Mouse (Mus musculus) cerebellum, postnatal 25 days (tissue): ENCODE measurements at regions not wholly inside any gene's neighbourhood (a gene's known extent, or its start where the extent isn't known, plus 50 kb on each side); places are given as distances from the start of the nearest gene placed in this dataset.
A peak's percentile ranks its signal among the peaks of the same experiment; 100 is the strongest.

Source experiments
- DNase-seq, 2 experiments: peaks; one replicate each; pipeline ENCODE4 v3.0.0; 2021; ENCODE audit warnings: mixed read lengths in 2 of 2

DNA sequence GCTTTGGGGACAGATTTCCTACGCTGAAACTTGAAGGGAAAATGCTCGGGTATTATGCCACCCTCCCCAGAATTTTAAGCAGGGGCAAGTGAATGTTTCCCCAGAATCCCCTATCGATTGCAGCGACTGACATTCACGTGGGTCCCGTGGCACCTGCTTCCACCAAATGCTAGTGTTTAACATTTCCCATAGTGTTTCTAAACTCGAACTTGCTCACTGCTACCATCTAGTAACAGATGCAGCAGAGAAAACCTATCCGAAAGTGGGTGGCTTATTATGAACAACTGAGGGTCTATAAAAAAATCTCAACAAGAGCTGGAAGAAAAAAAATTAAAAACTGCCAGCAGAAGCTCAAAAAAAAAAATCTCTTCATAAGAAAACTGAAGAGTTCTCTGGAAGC, 284.2 kb downstream of the Rnf144a start:
- no peak for DNase-seq

GRCm38 (mm10) chr12:26130011-26130410, 285.0 kb downstream of the Rnf144a start:
- no peak for DNase-seq

DNA sequence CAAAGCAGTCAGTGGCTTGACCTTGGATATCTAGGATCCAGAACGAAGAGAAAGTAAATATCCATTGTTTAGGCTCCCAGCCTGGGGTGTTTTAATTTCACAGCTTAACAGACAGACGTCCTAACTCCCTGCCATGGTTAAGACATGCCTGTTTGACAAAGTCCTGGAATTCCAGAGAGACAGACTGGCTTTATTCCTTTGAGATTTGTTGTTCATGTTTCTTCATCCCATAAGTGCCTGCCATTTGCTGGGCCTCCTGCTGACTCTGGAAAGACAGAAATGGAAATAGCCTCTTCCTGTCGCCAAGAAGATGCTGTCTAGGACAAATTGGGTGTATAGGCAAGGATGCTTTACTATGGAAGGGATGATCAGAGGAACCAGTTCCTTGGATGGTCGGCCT, 285.5 kb downstream of the Rnf144a start:
- no peak for DNase-seq

- DNase-seq = no peak
These were observed 286.2 kb downstream of the Rnf144a start for GRCm38 (mm10) chr12:26128851-26129250.

- no peak for DNase-seq
These were observed 288.8 kb downstream of the Rnf144a start for GRCm38 (mm10) chr12:26126260-26126659.

DNA sequence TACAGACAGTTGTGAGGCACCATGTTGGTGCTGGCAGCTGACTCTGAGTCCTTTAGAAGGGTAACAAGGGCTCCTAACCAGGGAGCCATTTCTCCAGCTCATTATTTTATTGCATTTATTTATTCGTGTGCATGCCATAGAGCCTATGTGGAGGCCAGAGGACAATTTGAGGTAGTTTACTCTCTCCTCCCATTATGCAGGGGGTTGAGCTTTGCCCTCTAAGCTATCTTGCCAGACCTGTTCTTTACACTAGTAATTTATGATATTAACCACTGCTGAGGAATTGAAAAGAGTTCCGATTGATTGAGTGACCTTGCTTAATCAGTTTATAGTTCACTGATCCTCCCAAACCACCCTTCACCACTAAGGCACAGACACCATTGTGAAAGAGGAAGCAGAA, 290.8 kb downstream of the Rnf144a start:
- DNase-seq = no peak

DNA sequence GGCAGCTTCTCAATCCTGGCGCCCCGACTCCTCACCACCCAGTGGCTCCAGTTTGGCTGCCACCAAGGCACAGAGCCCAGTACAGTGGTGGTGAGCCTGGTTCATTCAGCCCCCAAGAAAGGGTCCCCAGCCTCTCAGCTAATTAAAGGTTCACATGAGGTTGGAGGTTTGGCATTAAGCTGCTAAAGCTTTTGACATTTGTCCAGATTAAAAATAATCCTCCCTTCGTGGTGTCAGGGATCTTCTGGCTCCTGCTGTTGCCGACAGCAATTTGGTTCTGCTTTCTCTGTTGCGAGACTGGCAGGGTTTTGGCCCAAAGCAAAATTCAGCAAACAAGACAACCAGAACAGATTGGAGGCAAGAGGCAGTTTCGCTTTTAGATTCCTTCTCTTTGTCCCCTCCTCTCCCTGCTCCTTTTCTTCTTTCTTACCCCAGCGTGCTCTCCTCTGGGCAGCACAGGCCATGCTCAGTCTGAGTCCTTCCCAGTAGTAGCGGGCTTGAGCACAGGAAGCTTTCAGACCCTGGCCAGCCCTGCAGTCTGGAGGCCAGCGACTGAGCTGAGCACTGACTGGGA, 299.6 kb downstream of the Rnf144a start:
- DNase-seq = peak; percentile 48 to 55

DNA sequence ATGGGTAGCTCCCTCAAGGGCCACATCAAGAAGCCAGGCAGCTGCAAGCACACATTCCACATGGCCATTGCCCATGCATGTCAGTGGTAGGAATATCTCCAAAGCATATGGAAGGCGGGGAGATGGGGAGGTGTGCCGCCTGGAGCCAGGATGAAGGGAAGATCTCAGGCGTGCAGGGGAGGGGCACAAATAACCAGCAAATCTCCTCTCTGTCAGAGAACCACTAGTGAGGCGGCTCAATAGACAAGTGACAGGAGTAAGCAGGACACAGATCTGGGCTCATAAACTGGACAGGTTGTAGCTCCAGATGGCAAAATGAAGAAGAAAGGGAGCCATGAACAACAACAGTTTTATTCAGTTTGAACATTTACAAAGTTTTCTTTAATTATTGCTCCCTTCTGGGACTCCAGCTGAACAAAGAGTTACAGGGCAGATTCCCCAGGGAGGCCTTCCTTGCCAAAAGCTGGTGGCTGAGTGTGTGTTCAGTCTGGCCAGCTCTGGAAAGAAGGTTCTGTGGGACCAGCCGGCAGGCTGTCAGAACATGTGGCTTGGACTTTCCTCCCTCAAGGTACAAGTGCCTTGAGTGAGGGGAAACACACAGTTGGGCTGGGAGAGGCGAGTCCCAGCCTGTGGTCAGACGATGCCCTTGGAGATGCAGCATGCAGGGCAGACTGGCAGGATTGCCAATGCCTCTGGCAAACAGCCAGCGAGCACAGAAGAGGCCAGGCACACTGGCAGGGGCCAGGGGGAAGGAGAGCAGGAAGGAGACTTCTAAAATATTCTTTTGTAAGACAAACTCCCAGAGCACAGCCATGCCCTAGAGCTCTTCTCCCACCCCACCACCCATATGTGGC, 302.7 kb downstream of the Rnf144a start:
- DNase-seq = peak; percentile 92 to 95

GRCm38 (mm10) chr12:26109866-26110265, 305.2 kb downstream of the Rnf144a start:
- DNase-seq = peak; percentile 57 to 62

GRCm38 (mm10) chr12:26104372-26104771, 310.7 kb downstream of the Rnf144a start:
- peak; percentile 55 to 64 for DNase-seq

GRCm38 (mm10) chr12:26102384-26102783, 312.7 kb downstream of the Rnf144a start:
- DNase-seq = no peak

DNA sequence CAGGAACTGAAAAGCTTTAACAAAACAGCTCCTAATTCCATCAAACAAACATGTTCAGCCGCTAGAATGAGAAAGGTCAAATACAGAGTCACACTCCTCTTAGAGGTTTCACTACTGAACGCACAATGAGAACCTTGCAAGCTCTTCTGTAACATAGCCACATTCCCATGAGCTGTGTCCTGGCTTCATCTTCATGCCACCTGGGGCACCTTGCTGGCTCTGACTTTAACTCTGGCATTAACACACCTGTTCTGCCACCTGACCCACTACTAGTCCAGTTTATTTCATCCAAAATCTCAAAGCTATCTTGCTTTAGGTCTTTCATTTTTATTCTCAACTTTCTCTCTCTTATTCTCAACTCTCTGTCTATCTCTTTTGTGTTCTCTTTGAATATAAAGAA, 314.9 kb downstream of the Rnf144a start:
- peak; percentile 74 to 81 for DNase-seq

DNA sequence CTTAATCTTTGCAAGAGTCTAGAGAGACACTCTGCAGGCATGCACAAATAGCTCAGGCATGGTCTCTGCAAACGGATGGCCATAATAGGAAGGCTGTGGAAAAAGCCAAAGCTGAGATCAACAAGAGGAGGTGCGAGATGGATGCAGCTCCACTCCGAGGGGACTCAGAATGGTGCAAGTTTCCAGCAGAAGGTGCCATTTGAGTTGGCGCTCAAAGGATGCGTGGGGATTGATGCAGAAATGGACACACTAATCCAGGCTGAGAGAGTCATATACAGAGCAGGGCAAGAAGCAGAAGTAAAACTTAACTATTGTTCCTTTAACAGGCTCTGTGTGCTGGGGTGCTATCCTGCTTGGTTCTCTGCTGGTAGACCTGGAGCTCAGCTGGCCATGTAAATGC, 315.9 kb downstream of the Rnf144a start:
- no peak for DNase-seq

DNA sequence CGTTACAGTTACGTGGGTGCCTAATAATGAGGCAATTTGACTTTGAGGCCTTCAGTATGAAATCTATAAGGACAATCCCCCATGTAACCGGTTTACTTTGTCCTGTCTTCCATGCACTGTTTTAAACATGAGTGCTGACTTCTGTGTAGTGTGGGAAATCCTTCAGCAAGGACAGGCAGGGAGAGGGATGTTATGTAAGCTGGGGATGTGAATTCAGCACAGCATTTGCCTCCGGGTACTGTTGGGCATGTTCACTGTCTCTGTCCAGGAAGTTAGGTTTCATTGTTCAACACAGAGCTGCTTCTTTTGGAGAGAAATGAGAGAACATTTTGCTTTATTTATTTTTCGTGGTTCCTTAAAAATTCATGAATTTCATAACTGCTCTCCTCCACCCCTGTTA, 322.7 kb downstream of the Rnf144a start:
- peak in 1 of 2 experiments; percentile 9 for DNase-seq

- DNase-seq = peak in 1 of 2 experiments; percentile 5
These were observed 323.2 kb downstream of the Rnf144a start for GRCm38 (mm10) chr12:26091865-26092264.

- DNase-seq = no peak
These were observed 326.7 kb downstream of the Rnf144a start for GRCm38 (mm10) chr12:26088389-26088788.

- DNase-seq = no peak
These were observed 328.1 kb downstream of the Rnf144a start for GRCm38 (mm10) chr12:26086923-26087322.

- no peak for DNase-seq
These were observed 328.6 kb downstream of the Rnf144a start for GRCm38 (mm10) chr12:26086414-26086813.

- DNase-seq = no peak
These were observed 335.9 kb downstream of the Rnf144a start for GRCm38 (mm10) chr12:26079061-26079625.

DNA sequence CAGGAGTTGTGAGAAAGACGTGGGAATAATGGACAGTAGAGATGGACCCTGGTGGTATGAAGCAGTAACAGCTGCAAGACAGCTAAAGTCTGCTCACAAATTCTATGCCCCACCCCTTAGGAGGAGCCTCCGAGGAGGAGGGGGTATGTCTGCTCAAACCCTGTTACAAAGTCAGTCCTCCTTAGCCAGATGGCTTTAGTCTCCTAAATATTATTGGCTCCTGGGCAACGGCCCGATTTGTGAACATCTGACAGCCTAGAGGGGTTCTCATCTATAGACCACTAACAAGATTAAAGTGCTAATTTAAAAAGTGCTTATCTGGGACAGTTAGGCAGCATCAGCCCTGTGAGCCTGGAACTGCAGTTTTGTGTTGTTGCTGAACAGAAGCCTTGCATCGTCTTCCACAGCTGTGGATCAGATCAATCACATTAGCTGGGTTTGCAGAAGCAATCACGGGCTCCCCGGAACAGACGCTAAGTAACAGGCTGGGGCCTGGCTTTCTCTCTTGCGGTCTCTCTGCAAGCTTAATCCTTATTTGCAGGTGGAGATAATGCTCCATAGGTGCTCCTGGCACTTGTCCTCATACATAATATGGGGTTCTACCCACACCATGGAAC, 339.3 kb downstream of the Rnf144a start:
- DNase-seq = no peak

DNA sequence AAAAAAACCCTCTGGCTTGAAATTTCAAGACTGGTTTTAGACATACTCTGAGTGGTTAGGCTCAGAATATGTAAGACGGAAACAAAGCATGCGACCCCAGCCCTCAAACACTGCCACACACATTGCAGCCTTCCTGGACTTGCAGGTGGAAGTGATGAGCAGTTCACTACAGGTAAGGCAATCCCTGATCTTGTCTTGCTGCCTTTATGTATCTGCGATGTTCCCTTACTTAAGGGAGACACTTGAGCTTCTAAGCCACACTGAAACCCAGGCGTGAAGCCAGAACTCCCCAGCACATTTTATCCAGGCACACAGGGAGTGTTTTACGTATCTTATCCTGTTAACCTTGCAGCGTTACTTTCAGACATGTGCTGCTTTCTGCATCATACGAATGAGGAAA, 342.9 kb downstream of the Rnf144a start:
- DNase-seq = peak; percentile 52 to 59

- peak; percentile 79 to 85 for DNase-seq
These were observed 343.4 kb downstream of the Rnf144a start for GRCm38 (mm10) chr12:26071610-26072009.

DNA sequence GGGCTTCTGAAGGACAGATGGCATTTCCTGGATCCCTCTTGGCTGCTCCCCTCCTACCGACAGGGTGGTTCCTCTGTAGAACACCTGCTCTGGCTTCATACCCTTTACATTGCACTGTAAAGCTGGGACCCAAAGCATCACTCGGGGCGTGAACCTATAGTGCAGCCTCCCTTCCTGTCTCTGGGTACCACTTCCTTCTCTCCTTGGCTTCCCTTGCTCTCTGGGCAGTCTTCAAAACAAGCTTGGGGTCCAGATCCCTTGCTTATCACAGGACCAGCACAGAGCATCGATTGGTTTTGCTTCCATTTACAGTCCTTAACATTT, 346.4 kb downstream of the Rnf144a start:
- DNase-seq = no peak
